Mouse (Mus musculus) lung, postnatal 4 days (tissue): ENCODE results near the gene Sun3.

Experiments
- DNase-seq, 2 experiments: peaks; one replicate each; pipeline ENCODE4 v3.0.0; 2021

Gene Sun3

GRCm38 (mm10) chr11:9048703-9049060 lies at the start of gene Sun3:
Gene Sun3 (minus strand): TSS chr11:9048991.
- DNase-seq, result no peak

GRCm38 (mm10) chr11:9076444-9076843 lies 27.7 kb upstream of the Sun3 start:
- no peak for DNase-seq

DNA sequence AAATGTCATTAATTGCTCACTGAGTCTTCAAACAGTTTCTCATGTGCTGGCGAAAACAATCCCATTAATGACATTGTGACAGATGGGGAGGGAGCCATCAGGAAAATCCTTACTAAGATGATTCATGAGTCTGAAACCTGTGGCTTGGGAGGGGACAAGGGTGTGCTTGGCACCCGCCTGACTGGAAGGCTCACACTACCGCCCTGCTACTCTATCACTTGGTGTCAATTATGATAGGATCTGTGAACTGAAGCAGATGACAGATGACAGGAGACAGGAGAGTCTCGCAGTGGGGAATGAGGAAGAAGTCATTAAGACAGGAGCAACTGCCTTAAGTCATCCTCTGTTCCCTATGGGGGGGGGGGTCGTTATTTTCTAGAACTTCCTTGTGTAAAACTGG lies 11.7 kb upstream of the Sun3 start:
- no peak for DNase-seq

DNA sequence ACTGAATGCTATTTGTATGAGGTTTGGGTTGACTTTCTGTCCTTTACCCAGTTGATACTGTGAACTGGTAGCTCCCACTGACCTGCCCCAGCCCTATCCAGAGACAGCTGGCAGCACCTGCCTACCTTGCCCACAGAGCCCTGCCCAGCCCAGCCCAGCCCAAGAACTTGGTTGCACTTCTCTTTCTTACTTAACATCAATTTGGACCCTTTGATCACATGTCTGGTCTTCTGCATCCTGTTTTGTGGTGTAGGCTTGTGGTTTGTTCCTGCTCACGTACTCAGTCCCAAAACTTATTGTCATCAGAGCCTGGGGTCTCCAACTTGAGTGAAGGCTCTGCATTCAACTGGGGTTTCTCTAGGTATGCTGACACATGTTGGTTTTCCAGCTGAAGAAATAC lies 11.2 kb upstream of the Sun3 start:
- DNase-seq, result no peak

DNA sequence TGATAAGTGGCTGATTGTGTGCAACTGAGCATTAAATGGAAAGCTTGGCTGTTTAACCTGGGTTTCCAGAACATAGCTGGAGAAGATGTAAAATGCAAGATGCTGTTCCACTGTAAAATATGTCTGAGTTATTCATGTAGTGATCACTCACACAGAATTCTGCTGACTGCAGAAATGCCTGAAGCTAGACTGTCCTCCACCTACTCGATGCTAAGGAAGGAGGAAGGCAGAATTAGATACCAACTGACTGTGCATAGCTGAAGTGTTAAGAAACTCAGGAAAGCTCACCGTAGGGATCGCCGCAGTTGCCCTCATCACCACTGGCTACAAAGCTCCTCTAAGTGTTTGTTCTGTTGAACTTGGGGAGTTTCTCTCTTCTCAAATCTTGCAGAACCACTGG lies 8.9 kb upstream of the Sun3 start:
- DNase-seq, result no peak

DNA sequence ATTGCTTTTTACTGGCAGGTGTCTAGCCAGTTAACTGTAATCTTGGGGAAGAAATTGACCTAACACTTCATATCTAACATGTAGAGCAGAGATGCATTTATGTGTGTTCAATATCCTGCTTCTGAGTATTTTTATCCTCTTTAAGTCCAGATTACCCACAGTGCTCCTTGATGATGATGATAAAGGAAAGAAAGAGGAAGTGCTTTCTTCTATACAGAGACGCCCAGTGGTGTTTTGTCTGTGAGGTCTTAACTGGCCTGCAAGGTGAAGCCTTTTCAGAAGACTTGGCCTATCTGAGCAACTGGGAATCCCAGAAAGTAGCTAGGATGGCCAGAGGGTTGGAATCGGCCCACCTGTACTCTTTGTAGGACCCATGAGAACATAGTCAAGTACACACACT lies 8.1 kb upstream of the Sun3 start:
- DNase-seq, result no peak

DNA sequence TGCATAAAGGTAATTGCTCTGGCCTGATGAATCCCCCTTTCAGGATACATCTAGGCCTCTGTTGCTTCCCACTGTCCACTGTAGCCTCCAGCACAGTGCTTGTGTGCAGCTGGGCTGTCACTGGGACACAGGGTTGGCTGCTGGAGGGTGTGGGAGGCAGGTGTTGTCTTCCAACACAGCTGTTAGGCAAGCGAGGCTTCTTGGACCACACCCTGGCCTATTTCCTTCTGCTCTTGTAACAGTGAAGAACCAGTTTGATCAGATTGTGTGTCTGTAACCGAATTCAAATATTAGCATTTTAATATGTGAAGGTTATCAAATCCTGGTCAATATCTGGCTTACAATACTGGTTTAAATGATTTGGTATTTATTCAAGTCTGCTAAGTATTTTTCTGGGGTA lies 3.1 kb upstream of the Sun3 start:
- DNase-seq, result no peak

GRCm38 (mm10) chr11:9050241-9050640 lies 1.4 kb upstream of the Sun3 start:
- DNase-seq, result no peak

DNA sequence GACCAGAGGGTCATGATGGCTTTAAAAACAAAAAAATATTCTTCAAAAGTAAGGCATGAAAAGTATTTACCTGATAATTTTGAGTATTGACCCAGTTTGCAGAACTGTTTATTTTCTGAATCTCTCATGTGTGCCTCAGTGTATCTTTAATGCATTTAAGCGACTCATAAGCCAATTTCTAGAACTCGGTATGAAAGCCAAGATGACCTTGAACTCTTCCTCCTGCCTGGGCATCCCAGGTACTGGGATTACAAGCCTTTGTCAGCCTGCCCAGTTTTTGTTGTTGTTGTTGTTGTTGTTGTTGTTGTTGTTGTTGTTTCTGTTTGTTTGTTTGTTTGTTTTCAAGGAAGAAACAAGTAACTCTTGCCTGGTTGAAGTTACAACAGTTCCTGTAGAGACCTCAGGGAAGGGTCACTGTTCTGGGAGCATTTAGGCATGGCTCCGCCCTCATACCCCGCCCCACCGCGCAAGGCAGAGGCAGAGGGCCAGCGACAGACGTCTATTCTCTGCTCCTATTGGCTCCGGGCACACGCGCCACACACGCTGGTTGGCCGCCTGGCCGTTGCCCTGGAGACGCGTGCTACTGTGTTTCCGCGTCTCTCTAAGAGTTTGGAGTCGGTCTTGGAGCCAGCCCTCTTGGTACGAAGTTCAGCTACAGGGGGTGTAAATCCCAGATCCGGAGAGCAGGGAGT lies 634 bp downstream of the Sun3 start, which contains the start of gene Gm11992:
Gene Gm11992 (plus strand): TSS at position 584 of the 692 bp plus-strand sequence.
- DNase-seq, result peak; percentile 84 to 90

DNA sequence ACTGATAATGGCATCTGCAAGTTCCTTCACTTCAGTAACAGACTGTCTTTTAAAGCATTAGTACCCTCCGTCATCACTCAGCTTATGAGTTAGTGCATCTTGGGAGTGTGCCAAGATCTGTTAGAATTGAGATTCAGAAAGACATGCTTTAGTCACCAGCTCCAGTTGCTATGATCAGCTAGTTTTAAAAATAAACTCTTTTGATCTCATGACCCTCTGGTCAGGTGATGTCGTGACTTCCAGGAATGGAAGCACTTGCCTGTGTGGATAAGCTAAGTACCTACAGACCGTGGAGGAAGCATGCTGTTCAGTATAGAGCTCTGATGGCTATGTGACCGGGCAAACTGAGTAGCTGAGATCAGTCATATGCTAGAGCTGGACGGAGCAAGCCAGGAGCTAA lies 1.7 kb downstream of the Sun3 start:
- DNase-seq, result no peak

- no peak for DNase-seq
Measured at GRCm38 (mm10) chr11:9046546-9046945, 2.2 kb downstream of the Sun3 start.

DNA sequence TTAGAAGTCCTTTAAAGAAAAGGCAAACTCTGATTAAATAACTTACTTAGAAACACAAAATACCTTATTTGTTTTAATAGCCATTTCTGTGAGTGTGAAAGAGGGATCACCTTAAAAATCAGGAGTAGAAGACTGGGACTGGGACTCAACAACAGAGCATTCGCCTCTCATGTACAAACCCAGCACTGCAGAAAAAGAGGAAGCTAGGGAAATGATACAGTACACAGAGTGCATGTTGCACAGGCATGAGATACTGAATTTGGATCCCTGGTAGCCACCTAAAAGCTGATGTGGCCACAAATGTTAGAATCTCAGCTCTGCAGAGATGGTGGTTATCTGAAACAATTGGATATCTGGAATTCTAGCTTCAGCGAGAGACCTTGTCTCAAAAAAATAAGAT lies 17.3 kb downstream of the Sun3 start:
- DNase-seq, result no peak

- DNase-seq, result no peak
Measured at GRCm38 (mm10) chr11:9025211-9025610, 23.6 kb downstream of the Sun3 start.

- no peak for DNase-seq
Measured at GRCm38 (mm10) chr11:9024782-9025181, 24.0 kb downstream of the Sun3 start.

DNA sequence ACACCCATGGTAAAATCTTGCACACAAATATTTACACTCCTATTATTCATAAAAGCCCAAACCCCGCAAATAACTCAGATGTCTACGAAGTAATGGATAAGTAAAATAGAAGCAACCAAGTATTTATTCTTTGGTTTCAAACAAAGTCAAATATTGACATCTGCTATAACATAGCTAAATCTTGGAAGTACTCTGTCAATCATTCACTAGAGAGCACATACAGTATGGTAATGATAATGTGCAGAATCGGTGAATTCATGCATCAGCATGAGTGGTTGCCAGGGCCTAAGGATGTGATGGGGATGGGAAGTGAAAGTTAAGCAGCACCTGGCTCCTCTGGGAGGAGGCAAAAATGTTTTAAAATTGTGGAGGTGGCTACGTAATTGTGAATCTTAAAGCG lies 28.6 kb downstream of the Sun3 start:
- no peak for DNase-seq

DNA sequence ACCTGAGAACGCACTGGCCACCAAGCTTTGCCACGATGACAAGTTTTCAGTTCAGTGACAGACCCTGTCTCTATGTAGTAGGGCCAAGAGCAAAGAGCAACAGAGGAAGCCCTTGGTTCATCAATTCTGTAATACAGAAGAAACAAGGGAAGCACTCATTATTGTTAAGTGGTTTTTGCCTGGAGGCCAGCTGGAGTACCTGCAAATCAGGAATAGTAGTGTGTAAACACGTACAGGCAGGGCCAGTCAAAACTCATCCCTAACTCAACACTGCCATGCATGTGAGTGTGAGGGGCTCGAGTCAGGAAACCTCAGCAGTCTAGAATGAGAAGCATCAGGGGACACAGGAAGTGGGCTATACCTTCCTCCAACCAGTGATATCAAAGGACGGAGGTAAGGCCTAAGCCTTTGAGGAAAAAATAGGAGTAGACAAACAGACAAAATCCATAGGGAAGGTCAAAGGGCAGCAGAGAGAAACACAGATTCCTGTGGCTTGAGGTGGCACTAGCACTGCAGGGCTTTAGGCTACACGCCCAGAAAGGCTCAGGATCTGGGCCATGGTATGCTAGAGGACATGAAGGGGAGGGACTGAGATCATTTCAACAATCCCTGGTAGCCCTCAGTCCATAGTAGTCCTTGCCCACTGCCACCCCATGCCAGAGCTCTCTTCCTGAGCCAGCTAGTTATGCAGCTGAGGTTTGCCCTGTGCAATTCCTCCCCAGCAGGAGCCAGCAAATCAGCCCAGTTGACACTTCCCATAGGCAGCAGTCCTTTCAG lies 30.1 kb downstream of the Sun3 start:
- DNase-seq, result no peak

GRCm38 (mm10) chr11:9014740-9015139 lies 34.1 kb downstream of the Sun3 start:
- no peak for DNase-seq

- DNase-seq, result no peak
Measured at GRCm38 (mm10) chr11:9011348-9011747, 37.4 kb downstream of the Sun3 start.

DNA sequence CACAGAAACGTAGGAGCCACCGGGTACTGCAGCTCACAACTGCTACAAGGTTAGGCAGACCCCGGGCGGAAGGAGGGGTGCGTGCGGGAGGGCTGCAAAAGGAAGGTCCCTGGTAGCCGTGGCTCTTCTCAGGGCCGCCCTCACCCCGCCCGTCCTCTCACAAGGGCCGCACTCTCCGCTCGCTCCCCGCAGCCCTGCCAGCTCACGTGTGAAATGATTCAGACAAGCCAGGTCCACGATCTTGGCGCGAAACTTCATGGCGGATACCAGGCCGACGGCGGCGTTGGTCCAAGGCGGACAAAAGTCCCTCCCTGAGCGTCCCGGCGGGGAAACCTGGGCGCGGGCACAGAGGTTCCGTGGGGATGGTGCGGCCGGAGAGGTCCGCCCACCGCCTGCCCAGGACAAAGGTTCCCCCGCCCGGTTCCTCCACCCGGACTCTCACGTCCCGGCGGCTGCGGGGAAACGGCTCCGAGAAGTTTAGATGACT lies 37.9 kb downstream of the Sun3 start, which contains the start of gene Hus1:
Gene Hus1 (minus strand): TSS at position 339 of the 487 bp plus-strand sequence.
- peak; percentile 93 for DNase-seq

GRCm38 (mm10) chr11:9010416-9010815 lies 38.4 kb downstream of the Sun3 start:
- DNase-seq, result peak in 1 of 2 experiments; percentile 30

DNA sequence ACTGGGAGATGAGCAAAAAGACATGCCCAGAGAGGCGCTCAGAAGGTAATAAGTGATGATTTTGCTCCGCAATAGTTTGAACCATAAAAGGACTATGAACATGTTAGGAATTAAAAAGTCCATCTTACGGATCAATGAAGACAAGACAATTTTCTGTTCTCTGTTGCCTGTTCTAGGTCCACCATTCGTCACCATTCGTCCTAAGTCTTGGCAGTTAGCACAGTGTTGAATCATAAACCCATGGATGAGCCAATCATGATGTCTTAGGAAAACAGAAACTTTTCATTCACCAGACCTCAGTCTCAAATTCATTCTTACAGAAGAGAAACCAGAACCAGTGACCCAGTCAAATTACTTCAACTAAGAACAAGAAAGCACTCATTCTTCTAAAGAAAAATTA lies 40.0 kb downstream of the Sun3 start:
- no peak for DNase-seq

DNA sequence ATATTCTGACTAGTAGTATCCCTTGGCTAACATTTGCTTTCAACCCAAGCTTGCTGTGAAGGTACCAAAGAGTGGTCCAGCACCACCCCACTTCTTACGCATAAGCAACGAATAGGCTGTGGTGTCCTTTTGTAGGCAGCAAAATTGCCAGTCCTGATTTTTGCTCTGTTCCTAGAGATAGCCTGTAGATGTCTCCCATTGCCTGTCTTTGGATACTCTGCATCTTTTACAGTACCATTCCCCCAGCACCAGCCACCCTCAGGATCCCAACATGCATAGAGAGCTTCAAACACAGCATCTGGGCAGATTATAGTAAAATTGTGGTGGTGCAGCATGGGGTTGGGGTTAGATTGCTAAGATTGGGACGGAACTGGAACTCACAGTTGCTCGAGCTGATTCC lies 60.7 kb downstream of the Sun3 start:
- DNase-seq, result no peak

GRCm38 (mm10) chr11:8986058-8986457 lies 62.7 kb downstream of the Sun3 start:
- no peak for DNase-seq

DNA sequence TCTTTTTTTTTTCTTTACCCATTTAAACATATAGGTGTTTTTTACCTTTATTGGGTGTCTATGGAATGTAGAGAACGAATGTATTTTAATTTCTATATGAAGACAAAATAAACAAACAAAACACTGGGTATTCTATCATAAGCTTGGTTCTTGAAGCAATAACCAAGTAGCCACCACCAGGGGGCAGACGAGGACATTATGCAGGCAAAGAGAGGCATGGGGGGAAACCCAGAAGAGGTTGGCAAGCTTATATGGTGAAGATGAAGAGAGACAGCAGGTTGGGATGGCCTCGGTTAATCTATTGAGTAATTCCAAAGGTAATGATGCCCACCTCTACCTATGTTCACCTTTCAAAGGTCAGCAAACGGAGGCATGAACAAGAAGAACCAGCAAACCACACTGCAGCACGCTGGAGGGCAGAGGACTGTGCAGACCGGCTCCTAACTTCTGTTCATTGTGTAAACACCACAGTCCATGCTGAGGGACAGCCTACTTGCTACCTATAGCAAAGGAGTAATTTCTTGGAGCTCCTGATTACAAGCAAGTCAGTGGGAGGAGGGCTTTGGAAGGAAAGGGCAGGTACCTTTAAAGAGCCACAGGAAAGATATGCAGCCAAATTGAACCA lies 65.4 kb downstream of the Sun3 start:
- peak; percentile 36 to 72 for DNase-seq
